Mouse (Mus musculus) frontal cortex, adult 2 months (tissue): ENCODE measurements at regions not wholly inside any gene's neighbourhood (a gene's known extent, or its start where the extent isn't known, plus 50 kb on each side); places are given as distances from the start of the nearest gene placed in this dataset.

ENCODE experiments used
- DNase-seq, 2 experiments: peaks; one replicate each; pipeline ENCODE4 v3.0.0; 2022; ENCODE audit warnings: low spot score in 1 of 2; ENCODE audit errors: extremely low spot score in 1 of 2

DNA sequence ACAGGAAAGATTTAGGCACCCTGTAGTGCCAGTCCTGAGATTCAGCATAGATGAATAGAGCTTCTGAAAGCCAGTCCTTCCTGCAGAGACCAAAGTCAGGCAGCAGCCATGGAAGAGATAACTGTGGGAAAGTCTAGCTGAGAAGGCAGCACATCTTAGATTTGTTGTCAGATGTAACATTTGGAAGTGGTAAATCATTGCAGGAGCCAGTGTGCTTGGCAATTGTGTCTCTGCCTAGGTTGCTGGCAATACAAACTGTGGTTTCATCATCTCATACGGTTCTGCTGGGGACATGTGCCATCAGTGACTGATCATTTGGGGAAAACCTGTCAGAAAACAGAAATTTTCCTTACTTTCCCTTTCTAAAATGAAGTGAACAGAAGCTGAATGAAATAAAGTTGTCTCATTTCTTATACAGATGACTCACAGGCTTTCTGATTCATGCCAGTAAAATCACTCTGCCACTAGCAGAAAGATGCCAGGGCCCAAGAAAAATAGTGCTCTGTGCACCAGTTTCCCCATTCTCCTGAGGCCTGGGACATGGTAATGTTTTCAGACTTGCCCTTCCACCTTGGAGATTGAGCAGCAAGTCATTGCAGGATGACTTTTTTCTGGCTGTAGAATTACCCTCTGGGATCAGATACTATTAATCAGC lies 411.3 kb downstream of the Adcyap1 start:
- peak; percentile 5 to 46 for DNase-seq
